Mouse (Mus musculus): Measurements from ENCODE around the gene Slc35b1. TPM values are rescaled to one million over a fixed set of nuclear protein-coding genes. Genes with fewer than 3 reads are reported as not detected.

Slc35b1 gene
- polyA plus RNA-seq, 1 experiment from 2014 or later = 144 TPM

DNA sequence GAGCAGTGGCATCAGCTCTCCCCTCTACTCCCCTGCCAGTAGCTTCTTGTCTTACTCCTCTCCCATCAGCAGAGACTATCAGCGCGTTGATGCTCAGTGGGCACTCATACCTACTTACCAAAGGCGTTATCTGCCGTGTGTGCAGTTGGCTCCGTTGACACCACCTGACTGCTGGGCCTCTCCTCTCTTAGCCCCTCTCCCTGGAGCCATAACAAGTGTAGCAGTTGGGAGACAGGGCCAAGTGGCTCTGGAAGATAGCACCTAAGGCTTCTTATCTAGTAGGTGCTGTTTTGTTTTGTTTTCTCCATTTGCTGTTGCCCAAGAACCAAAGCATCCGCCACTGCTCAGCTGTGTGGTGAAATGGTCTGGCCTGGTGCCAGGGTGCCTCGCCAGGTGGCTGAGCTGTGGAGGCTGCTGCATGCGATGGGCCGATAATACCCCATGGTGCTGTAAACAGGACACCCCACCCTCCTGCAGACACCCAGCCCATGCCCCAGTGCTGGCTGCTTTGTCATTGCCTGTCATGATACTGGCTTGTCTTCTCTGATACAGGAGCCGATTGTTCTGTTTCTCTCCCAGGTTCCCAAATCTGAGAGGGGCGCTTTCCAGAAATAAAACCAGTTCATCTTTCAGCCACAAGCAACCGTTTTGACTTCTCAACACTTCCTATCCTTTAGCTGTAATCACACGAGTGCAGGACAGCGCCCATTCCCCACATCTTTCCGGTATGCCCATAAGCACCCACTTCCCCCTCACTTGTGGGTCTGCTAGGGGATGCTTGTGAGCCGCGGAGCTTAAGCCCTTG is 27.8 kb upstream of the Slc35b1 start:
- DNase-seq (ENCODE audit: low spot score) (no peak), ATAC-seq (ENCODE audit: low FRiP score) (no peak)
- Histone ChIP-seq H3K4me1 (replicated peaks; ENCODE audit: control insufficient read depth, insufficient read depth, low read length) (peaks cover 7% of the 10 kb centered on the region; the same call in 1 of the 2 replicates), H3K4me3 (replicated peaks; ENCODE audit: low read length) (no peak overlapping the region), H3K27me3 (ENCODE audit: control insufficient read depth, insufficient read depth, low read length) (no peaks in the 10 kb centered on the region), H3K9ac (no peak overlapping the region), H3K36me3 (replicated peaks; ENCODE audit: control insufficient read depth, insufficient read depth) (no peaks in the 10 kb centered on the region), H3K4me2 (replicated peaks) (no peak overlapping the region), H3K27ac (no peak overlapping the region), H3K9me3 (ENCODE audit: control insufficient read depth, low read length) (no peaks in the 10 kb centered on the region)
- WGBS = 74% methylated on average over 17 of the region's 17 CpGs

GRCm38 (mm10) chr11:95358263-95358662 is 26.2 kb upstream of the Slc35b1 start:
- Histone ChIP-seq H3K27me3 (ENCODE audit: control insufficient read depth, insufficient read depth, low read length) (no peaks in the 10 kb centered on the region), H3K9ac (no peak overlapping the region), H3K4me1 (replicated peaks; ENCODE audit: control insufficient read depth, insufficient read depth, low read length) (peaks cover 7% of the 10 kb centered on the region; the same call in 1 of the 2 replicates), H3K4me3 (replicated peaks; ENCODE audit: low read length) (no peak overlapping the region), H3K27ac (no peak overlapping the region), H3K9me3 (ENCODE audit: control insufficient read depth, low read length) (no peaks in the 10 kb centered on the region), H3K36me3 (replicated peaks; ENCODE audit: control insufficient read depth, insufficient read depth) (no peaks in the 10 kb centered on the region), H3K4me2 (replicated peaks) (no peak overlapping the region)
- ATAC-seq (ENCODE audit: low FRiP score) = no peak
- DNase-seq (ENCODE audit: low spot score) = no peak
- WGBS = 68% methylated on average over 3 of the region's 3 CpGs

DNA sequence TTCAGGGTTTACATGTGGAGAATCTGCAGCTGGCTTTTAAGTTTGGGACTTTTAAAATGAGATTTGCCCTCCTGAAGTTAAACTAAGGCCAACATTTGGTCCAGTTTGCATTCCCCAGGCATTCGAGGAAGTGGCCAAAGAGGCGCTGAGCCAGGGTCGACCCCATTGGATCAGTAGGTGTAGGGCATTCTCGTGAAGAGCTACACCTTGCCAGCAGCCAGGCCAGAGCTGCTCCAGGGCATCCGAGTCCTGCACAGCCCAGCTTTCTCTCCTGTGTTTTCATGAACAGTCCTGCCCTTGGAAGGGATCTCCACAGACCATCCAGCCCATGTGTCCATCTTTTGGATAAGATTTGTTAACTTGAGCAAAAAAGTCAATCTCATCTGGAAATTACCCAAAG is 20.1 kb upstream of the Slc35b1 start:
- ATAC-seq (ENCODE audit: low FRiP score) (no peak), DNase-seq (ENCODE audit: low spot score) (no peak)
- H3K4me3 ChIP-seq (replicated peaks; ENCODE audit: low read length) = no peak overlapping the region
- no peaks in the 10 kb centered on the region for H3K9me3 ChIP-seq (ENCODE audit: control insufficient read depth, low read length)
- H3K36me3 ChIP-seq (replicated peaks; ENCODE audit: control insufficient read depth, insufficient read depth) = no peaks in the 10 kb centered on the region
- WGBS = 95% methylated on average over 5 of the region's 5 CpGs
- H3K4me1 ChIP-seq (replicated peaks; ENCODE audit: control insufficient read depth, insufficient read depth, low read length) = no peaks in the 10 kb centered on the region
- no peak overlapping the region for H3K27ac ChIP-seq
- no peaks in the 10 kb centered on the region for H3K27me3 ChIP-seq (ENCODE audit: control insufficient read depth, insufficient read depth, low read length)
- H3K9ac ChIP-seq = no peak overlapping the region
- H3K4me2 ChIP-seq (replicated peaks) = no peak overlapping the region

DNA sequence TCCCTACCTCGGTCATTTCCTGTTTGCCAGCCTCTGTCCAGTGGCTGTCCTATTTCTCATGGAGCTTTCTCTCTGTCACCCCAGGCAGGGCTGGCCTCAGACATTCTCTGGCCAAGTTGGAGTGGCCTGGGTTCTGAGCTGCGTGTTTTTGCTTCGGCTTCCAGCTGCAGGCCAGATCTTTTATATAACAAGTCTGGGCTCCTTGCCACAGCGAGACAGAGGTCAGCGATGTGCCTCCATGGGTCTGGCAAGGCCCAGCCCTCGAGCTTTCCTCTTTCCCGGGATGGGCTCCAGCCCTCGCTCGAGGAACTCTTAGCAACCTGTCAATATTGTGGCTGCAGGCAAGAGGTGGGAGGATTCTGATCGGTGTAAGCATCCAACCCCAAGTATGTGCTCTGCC is 18.9 kb upstream of the Slc35b1 start:
- no peak for ATAC-seq (ENCODE audit: low FRiP score)
- DNase-seq (ENCODE audit: low spot score) = no peak
- Histone ChIP-seq H3K4me1 (replicated peaks; ENCODE audit: control insufficient read depth, insufficient read depth, low read length) (no peaks in the 10 kb centered on the region), H3K36me3 (replicated peaks; ENCODE audit: control insufficient read depth, insufficient read depth) (no peaks in the 10 kb centered on the region), H3K9ac (no peak overlapping the region), H3K4me2 (replicated peaks) (no peak overlapping the region), H3K9me3 (ENCODE audit: control insufficient read depth, low read length) (no peaks in the 10 kb centered on the region), H3K4me3 (replicated peaks; ENCODE audit: low read length) (no peak overlapping the region), H3K27me3 (ENCODE audit: control insufficient read depth, insufficient read depth, low read length) (no peaks in the 10 kb centered on the region), H3K27ac (0 out of 2 replicates have a peak overlapping the region, but pooled peaks have one; percentile 5)
- WGBS = 74% methylated on average over 10 of the region's 10 CpGs

- no peaks in the 10 kb centered on the region for H3K9me3 ChIP-seq (ENCODE audit: control insufficient read depth, low read length)
- H3K9ac ChIP-seq = no peak overlapping the region
- H3K4me3 ChIP-seq (replicated peaks; ENCODE audit: low read length) = no peak overlapping the region
- 84% methylated on average over 6 of the region's 6 CpGs for WGBS
- DNase-seq (ENCODE audit: low spot score) = no peak
- peak overlapping the region; percentile 5; the same call in 1 of the 2 replicates for H3K27ac ChIP-seq
- no peak overlapping the region for H3K4me2 ChIP-seq (replicated peaks)
- H3K36me3 ChIP-seq (replicated peaks; ENCODE audit: control insufficient read depth, insufficient read depth) = no peaks in the 10 kb centered on the region
- H3K27me3 ChIP-seq (ENCODE audit: control insufficient read depth, insufficient read depth, low read length) = no peaks in the 10 kb centered on the region
- no peak for ATAC-seq (ENCODE audit: low FRiP score)
- H3K4me1 ChIP-seq (replicated peaks; ENCODE audit: control insufficient read depth, insufficient read depth, low read length) = no peaks in the 10 kb centered on the region
These were observed 18.1 kb upstream of the Slc35b1 start for GRCm38 (mm10) chr11:95366280-95366897.

DNA sequence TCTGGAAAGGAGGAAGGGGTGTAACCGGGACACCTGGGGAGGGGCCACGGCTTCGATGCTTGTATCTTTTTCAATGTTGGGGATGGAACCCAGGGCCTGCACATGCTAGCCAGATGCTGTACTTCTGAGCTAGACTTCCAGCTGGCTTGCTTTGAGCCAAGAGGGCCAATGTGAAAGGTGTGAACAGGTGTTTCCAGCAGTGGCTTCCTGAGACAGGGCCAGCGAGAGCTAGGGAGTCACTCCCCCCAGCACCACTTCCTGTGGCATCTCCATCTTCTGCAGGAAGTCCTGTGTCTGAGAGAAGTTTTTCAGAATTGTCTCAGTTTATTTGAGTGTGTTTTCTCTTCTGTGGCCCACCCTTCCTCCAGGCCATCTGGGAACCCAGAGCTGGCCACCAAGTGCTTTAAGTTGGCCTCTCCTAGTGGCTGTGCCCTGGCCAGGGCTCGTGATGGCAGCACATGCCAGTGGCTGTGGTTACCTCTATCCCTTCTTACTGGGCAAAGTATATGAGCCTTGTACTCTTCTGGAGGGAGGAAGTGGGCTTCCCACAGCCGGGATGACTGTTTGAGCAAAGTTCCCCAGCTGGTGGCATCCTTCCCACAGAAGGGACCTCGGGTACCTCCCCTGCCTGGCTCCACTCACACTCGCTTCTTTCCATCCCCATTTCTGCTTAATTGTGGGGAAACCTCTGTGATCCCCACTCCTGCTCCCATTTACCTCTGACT is 17.3 kb upstream of the Slc35b1 start:
- Histone ChIP-seq H3K9me3 (ENCODE audit: control insufficient read depth, low read length) (no peaks in the 10 kb centered on the region), H3K4me3 (replicated peaks; ENCODE audit: low read length) (no peak overlapping the region), H3K27me3 (ENCODE audit: control insufficient read depth, insufficient read depth, low read length) (no peaks in the 10 kb centered on the region), H3K4me2 (replicated peaks) (no peak overlapping the region), H3K9ac (no peak overlapping the region), H3K36me3 (replicated peaks; ENCODE audit: control insufficient read depth, insufficient read depth) (no peaks in the 10 kb centered on the region), H3K27ac (no peak overlapping the region), H3K4me1 (replicated peaks; ENCODE audit: control insufficient read depth, insufficient read depth, low read length) (no peaks in the 10 kb centered on the region)
- DNase-seq (ENCODE audit: low spot score) = no peak
- 86% methylated on average over 8 of the region's 8 CpGs for WGBS
- no peak for ATAC-seq (ENCODE audit: low FRiP score)

GRCm38 (mm10) chr11:95368231-95368823 is 16.2 kb upstream of the Slc35b1 start:
- Histone ChIP-seq H3K9me3 (ENCODE audit: control insufficient read depth, low read length) (no peaks in the 10 kb centered on the region), H3K4me1 (replicated peaks; ENCODE audit: control insufficient read depth, insufficient read depth, low read length) (no peaks in the 10 kb centered on the region), H3K27me3 (ENCODE audit: control insufficient read depth, insufficient read depth, low read length) (no peaks in the 10 kb centered on the region), H3K4me2 (replicated peaks) (no peak overlapping the region), H3K36me3 (replicated peaks; ENCODE audit: control insufficient read depth, insufficient read depth) (no peaks in the 10 kb centered on the region), H3K27ac (no peak overlapping the region), H3K9ac (no peak overlapping the region), H3K4me3 (replicated peaks; ENCODE audit: low read length) (no peak overlapping the region)
- ATAC-seq (ENCODE audit: low FRiP score) (no peak), DNase-seq (ENCODE audit: low spot score) (no peak)
- 90% methylated on average over 8 of the region's 8 CpGs for WGBS

- Histone ChIP-seq H3K9ac (no peak overlapping the region), H3K27me3 (ENCODE audit: control insufficient read depth, insufficient read depth, low read length) (no peaks in the 10 kb centered on the region), H3K27ac (no peak overlapping the region), H3K4me3 (replicated peaks; ENCODE audit: low read length) (no peak overlapping the region), H3K9me3 (ENCODE audit: control insufficient read depth, low read length) (no peaks in the 10 kb centered on the region), H3K36me3 (replicated peaks; ENCODE audit: control insufficient read depth, insufficient read depth) (no peaks in the 10 kb centered on the region), H3K4me1 (replicated peaks; ENCODE audit: control insufficient read depth, insufficient read depth, low read length) (no peaks in the 10 kb centered on the region), H3K4me2 (replicated peaks) (no peak overlapping the region)
- 96% methylated on average over 4 of the region's 4 CpGs for WGBS
- no peak for ATAC-seq (ENCODE audit: low FRiP score)
- DNase-seq (ENCODE audit: low spot score) = no peak
These were observed 15.6 kb upstream of the Slc35b1 start for GRCm38 (mm10) chr11:95368871-95369270.
